Mouse (Mus musculus): ENCODE data around the gene Idi1. TPM values are rescaled to one million over a fixed set of nuclear protein-coding genes. Genes with fewer than 3 reads are reported as not detected.
A peak's percentile ranks its signal among the peaks of the same experiment; 100 is the strongest.
"Not testable (repeated sequence)": the region's sequence is repeated elsewhere in the genome, so short reads cannot be mapped to it uniquely, and the experiment has no call there.

Idi1 gene
- 1 to 10 TPM; 7.9 TPM for total RNA-seq (2021)

- intact Hi-C loops (cut with DNase I): loop anchor here (5.0 to 10.0 kb wide), 3 partner anchors 112 to 959 kb away; partner anchors contain the start of genes Gtpbp4 and Larp4b
- peak; percentile 97 to 98 for DNase-seq
Observed at GRCm38 (mm10) chr13:8885445-8886184, at the start of gene Idi1. TSS of gene Idi1 (plus strand) at chr13:8885501.

GRCm38 (mm10) chr13:8838394-8838793 lies 46.9 kb upstream of the Idi1 start:
- DNase-seq: no peak
- intact Hi-C loops (cut with DNase I): no loop called here

GRCm38 (mm10) chr13:8839111-8839510 lies 46.2 kb upstream of the Idi1 start:
- DNase-seq: peak in 1 of 2 experiments; percentile 13
- intact Hi-C loops (cut with DNase I): no loop called here

GRCm38 (mm10) chr13:8839937-8840336 lies 45.4 kb upstream of the Idi1 start:
- intact Hi-C loops (cut with DNase I): loop anchor here (10.0 kb wide), 1 partner anchor 135 kb away; no protein-coding TSS in a partner anchor
- DNase-seq: peak; percentile 40 to 51

- no peak for DNase-seq
- intact Hi-C loops (cut with DNase I): loop anchor here (10.0 kb wide), 1 partner anchor 134 kb away; no protein-coding TSS in a partner anchor
Observed at GRCm38 (mm10) chr13:8840941-8841340, 44.4 kb upstream of the Idi1 start.

GRCm38 (mm10) chr13:8841846-8842245 lies 43.5 kb upstream of the Idi1 start:
- not testable (repeated sequence) for DNase-seq
- intact Hi-C loops (cut with DNase I): loop anchor here (10.0 kb wide), 1 partner anchor 133 kb away; no protein-coding TSS in a partner anchor

GRCm38 (mm10) chr13:8842273-8842672 lies 43.0 kb upstream of the Idi1 start:
- intact Hi-C loops (cut with DNase I): loop anchor here (10.0 kb wide), 1 partner anchor 133 kb away; no protein-coding TSS in a partner anchor
- no peak for DNase-seq

GRCm38 (mm10) chr13:8847702-8848101 lies 37.6 kb upstream of the Idi1 start:
- DNase-seq: peak; percentile 42 to 59
- intact Hi-C loops (cut with DNase I): loop anchor here (2.0 to 10.0 kb wide), 2 partner anchors 23 to 127 kb away; partner anchors contain the start of gene Wdr37

- DNase-seq: no peak
- intact Hi-C loops (cut with DNase I): loop anchor here (2.0 to 10.0 kb wide), 2 partner anchors 21 to 125 kb away; partner anchors contain the start of gene Wdr37
Observed at GRCm38 (mm10) chr13:8849311-8849710, 36.0 kb upstream of the Idi1 start.

- intact Hi-C loops (cut with DNase I): no loop called here
- DNase-seq: no peak
Observed at GRCm38 (mm10) chr13:8853424-8853823, 31.9 kb upstream of the Idi1 start.

- no peak for DNase-seq
- intact Hi-C loops (cut with DNase I): no loop called here
Observed at GRCm38 (mm10) chr13:8854769-8855168, 30.5 kb upstream of the Idi1 start.

GRCm38 (mm10) chr13:8858453-8858852 lies 26.8 kb upstream of the Idi1 start:
- intact Hi-C loops (cut with DNase I): no loop called here
- peak in 1 of 2 experiments; percentile 17 for DNase-seq

- intact Hi-C loops (cut with DNase I): no loop called here
- DNase-seq: no peak
Observed at GRCm38 (mm10) chr13:8860861-8861260, 24.4 kb upstream of the Idi1 start.

GRCm38 (mm10) chr13:8864990-8865389 lies 20.3 kb upstream of the Idi1 start:
- DNase-seq: no peak
- intact Hi-C loops (cut with DNase I): loop anchor here (5.0 kb wide), 1 partner anchor 227 kb away; the partner anchor contains the start of gene Larp4b

GRCm38 (mm10) chr13:8866612-8867011 lies 18.7 kb upstream of the Idi1 start:
- intact Hi-C loops (cut with DNase I): loop anchor here (5.0 kb wide), 1 partner anchor 226 kb away; the partner anchor contains the start of gene Larp4b
- peak; percentile 26 to 29 for DNase-seq

GRCm38 (mm10) chr13:8869578-8870157 lies 15.6 kb upstream of the Idi1 start:
- intact Hi-C loops (cut with DNase I): loop anchor here (2.0 to 5.0 kb wide), 3 partner anchors 21 to 223 kb away; partner anchors contain the start of genes Gtpbp4 and Larp4b
- DNase-seq: no peak

- DNase-seq: peak in 1 of 2 experiments; percentile 18
- intact Hi-C loops (cut with DNase I): loop anchor here (2.0 to 5.0 kb wide), 2 partner anchors 21 to 127 kb away; partner anchors contain the start of gene Gtpbp4
Observed at GRCm38 (mm10) chr13:8870160-8870509, 15.2 kb upstream of the Idi1 start.

- intact Hi-C loops (cut with DNase I): loop anchor here (2.0 to 5.0 kb wide), 2 partner anchors 22 to 127 kb away; partner anchors contain the start of gene Gtpbp4
Observed at GRCm38 (mm10) chr13:8870510-8871313, 14.6 kb upstream of the Idi1 start.

GRCm38 (mm10) chr13:8871314-8871962 lies 13.9 kb upstream of the Idi1 start, which contains the start of gene Wdr37:
TSS of gene Wdr37 (minus strand) at chr13:8871909.
- DNase-seq: peak in 1 of 2 experiments; percentile 48
- intact Hi-C loops (cut with DNase I): loop anchor here (2.0 to 5.0 kb wide), 2 partner anchors 23 to 126 kb away; partner anchors contain the start of gene Gtpbp4

More at GRCm38 (mm10) chr13:8870510-8871313, 14.6 kb upstream of the Idi1 start:
- DNase-seq: peak; percentile 94 to 96

Data from heart, postnatal 10 days (tissue).